Mouse (Mus musculus): ENCODE results near the gene H2-M5.

GRCm38 (mm10) chr17:36995448-36995847 is 6.1 kb upstream of the H2-M5 start:
- TF ChIP-seq CTCF (IDR thresholded peaks at IDR 0.05; ENCODE audit: extremely low read depth, insufficient read depth, low read length) (no peak), POLR2A (IDR thresholded peaks at IDR 0.05; ENCODE audit: extremely low read depth, insufficient read depth, low read length) (no peak)

All from cortical plate, adult 2 months (tissue).